Mouse (Mus musculus) spleen, postnatal 36 days (tissue): ENCODE data around the gene Vmn1r51.
"Not testable (repeated sequence)": the region's sequence is repeated elsewhere in the genome, so short reads cannot be mapped to it uniquely, and the experiment has no call there.

Experiments
- DNase-seq, 2 experiments: peaks; one replicate each; pipeline ENCODE4 v3.0.0; 2022; ENCODE audit warnings: low spot score in 2 of 2, mixed read lengths in 1 of 2

The Vmn1r51 gene

GRCm38 (mm10) chr6:90122296-90122695 lies at the start of gene Vmn1r51:
Gene Vmn1r51 (plus strand): TSS chr6:90122596.
- not testable (repeated sequence) for DNase-seq

- DNase-seq = no peak
Observed at GRCm38 (mm10) chr6:90078406-90078805, 44.0 kb upstream of the Vmn1r51 start, which contains the start of gene Vmn1r49. Gene Vmn1r49 (minus strand): TSS chr6:90078506.

GRCm38 (mm10) chr6:90100566-90100965 lies 21.8 kb upstream of the Vmn1r51 start:
- no peak for DNase-seq

GRCm38 (mm10) chr6:90101130-90101529 lies 21.3 kb upstream of the Vmn1r51 start, which contains the start of gene Vmn1r50:
Gene Vmn1r50 (plus strand): TSS chr6:90101430.
- no peak for DNase-seq

- no peak for DNase-seq
Observed at GRCm38 (mm10) chr6:90160139-90160538, 37.7 kb downstream of the Vmn1r51 start.

GRCm38 (mm10) chr6:90174508-90174907 lies 52.1 kb downstream of the Vmn1r51 start, which contains the start of gene Vmn1r52:
Gene Vmn1r52 (plus strand): TSS chr6:90174808.
- DNase-seq = no peak
